ENCODE assay signal across 27 mouse cellular contexts in genomic region chr7:98331932-98332331, GRCm38 (mm10). TPM values are rescaled to one million over a fixed set of nuclear protein-coding genes. Genes with fewer than 3 reads are reported as not detected.
A peak's percentile ranks its signal among the peaks of the same experiment; 100 is the strongest.
DNase-seq lines count a peak whose midpoint lies in the region; ATAC-seq and TF ChIP-seq lines count a peak whose summit lies in the region.
"Had no signal": no experiment of that assay in that cellular context is flagged by ENCODE, and none has a peak within 500 bp of the region (broad histone marks: within the 10 kb centered on the region; RNA-seq: fewer than 3 reads in every experiment).

No protein-coding gene starts in this region.

- no peak overlapping the region for H3K4me2 ChIP-seq in kidney, embryonic 15.5 days
- no peak overlapping the region for H3K4me2 ChIP-seq in liver, embryonic 11.5 days
- H3K4me2 ChIP-seq in liver, embryonic 13.5 days, result no peak overlapping the region
- no peak overlapping the region for H3K4me2 ChIP-seq in liver, embryonic 15.5 days
- no peak overlapping the region for H3K4me2 ChIP-seq in hindbrain, postnatal 0 days (ENCODE audit: low read depth, low read length)
- H3K4me2 ChIP-seq: embryonic facial prominence, embryonic 13.5 days; forebrain, embryonic 15.5 days; hindbrain, embryonic 14.5 days; midbrain, embryonic 12.5 days; neural tube, embryonic 12.5 days had no signal

- H3K9ac ChIP-seq in kidney, embryonic 15.5 days, result no peak overlapping the region
- no peak overlapping the region for H3K9ac ChIP-seq in liver, adult 2 months (ENCODE audit: low read depth, low read length)
- no peak overlapping the region for H3K9ac ChIP-seq in liver, embryonic 11.5 days (ENCODE audit: low read depth, low read length)
- peak overlapping the region; percentile 23 for H3K9ac ChIP-seq in liver, embryonic 13.5 days
- no peak overlapping the region for H3K9ac ChIP-seq in liver, embryonic 15.5 days
- H3K9ac ChIP-seq in hindbrain, postnatal 0 days (replicated peaks; ENCODE audit: low read length), result no peak overlapping the region
- H3K9ac ChIP-seq: embryonic facial prominence, embryonic 13.5 days; forebrain, embryonic 15.5 days; hindbrain, embryonic 14.5 days; midbrain, embryonic 12.5 days; neural tube, embryonic 12.5 days had no signal

- H3K79me2 ChIP-seq in liver, adult 2 months (ENCODE audit: control insufficient read depth, insufficient read depth, low read length), result no peaks in the 10 kb centered on the region

- no peak; the same call in 1 of the 2 replicates for ATAC-seq in kidney, embryonic 15.5 days (replicated peaks; ENCODE audit: low FRiP score)
- no peak for ATAC-seq in liver, embryonic 11.5 days (replicated peaks; ENCODE audit: low FRiP score)
- no peak for ATAC-seq in liver, embryonic 13.5 days (ENCODE audit: low read depth)
- no peak for ATAC-seq in liver, embryonic 15.5 days (ENCODE audit: insufficient read depth)
- ATAC-seq in hindbrain, postnatal 0 days, result no peak
- ATAC-seq: inflammation-experienced regulatory T-cells, adult 6 months had no signal

- no peaks in the 10 kb centered on the region for H3K9me3 ChIP-seq in kidney, embryonic 15.5 days (replicated peaks)
- no peaks in the 10 kb centered on the region for H3K9me3 ChIP-seq in liver, embryonic 11.5 days (ENCODE audit: control insufficient read depth, low read length)
- H3K9me3 ChIP-seq in liver, embryonic 13.5 days (replicated peaks), result no peaks in the 10 kb centered on the region
- no peaks in the 10 kb centered on the region for H3K9me3 ChIP-seq in liver, embryonic 15.5 days (replicated peaks)
- H3K9me3 ChIP-seq in hindbrain, postnatal 0 days (ENCODE audit: low read length), result no peaks in the 10 kb centered on the region
- H3K9me3 ChIP-seq: embryonic facial prominence, embryonic 13.5 days; forebrain, embryonic 10.5 days; forebrain, embryonic 15.5 days; midbrain, embryonic 12.5 days; neural tube, embryonic 12.5 days had no signal

- 43% methylated on average over 3 of the region's 3 CpGs for WGBS in kidney, adult 2 months
- 10% methylated on average over 3 of the region's 3 CpGs for WGBS in kidney, embryonic 15.5 days
- 24% methylated on average over 3 of the region's 3 CpGs for WGBS in liver, adult 2 months
- WGBS in liver, embryonic 11.5 days, result 5% methylated on average over 3 of the region's 3 CpGs
- WGBS in liver, embryonic 13.5 days (ENCODE audit: insufficient replicate concordance), result 15% methylated on average over 3 of the region's 3 CpGs
- 8% methylated on average over 3 of the region's 3 CpGs for WGBS in liver, embryonic 15.5 days (ENCODE audit: insufficient replicate concordance)
- 75% methylated on average over 3 of the region's 3 CpGs for WGBS in hindbrain, postnatal 0 days

- TF ChIP-seq POLR2A in kidney, adult 2 months (IDR thresholded peaks at IDR 0.05; ENCODE audit: low read depth, low read length), result no peak
- TF ChIP-seq POLR2A in liver, adult 2 months (IDR thresholded peaks at IDR 0.05; ENCODE audit: extremely low read depth, insufficient read depth, low read length), result no peak

- no peaks in the 10 kb centered on the region for H3K4me1 ChIP-seq in kidney, adult 2 months (ENCODE audit: control insufficient read depth, insufficient read depth, low read length)
- H3K4me1 ChIP-seq in kidney, embryonic 15.5 days, result peaks cover 43% of the 10 kb centered on the region
- peaks cover 21% of the 10 kb centered on the region for H3K4me1 ChIP-seq in liver, adult 2 months (ENCODE audit: control insufficient read depth, insufficient read depth, low read length)
- H3K4me1 ChIP-seq in liver, embryonic 11.5 days (replicated peaks; ENCODE audit: control insufficient read depth, insufficient read depth, low read length), result peaks cover 38% of the 10 kb centered on the region
- peaks cover 66% of the 10 kb centered on the region for H3K4me1 ChIP-seq in liver, embryonic 13.5 days (replicated peaks)
- peaks cover 62% of the 10 kb centered on the region for H3K4me1 ChIP-seq in liver, embryonic 15.5 days (replicated peaks)
- H3K4me1 ChIP-seq in hindbrain, postnatal 0 days (ENCODE audit: insufficient read depth, low read length), result no peaks in the 10 kb centered on the region
- H3K4me1 ChIP-seq: forebrain, embryonic 10.5 days; midbrain, embryonic 12.5 days; neural tube, embryonic 12.5 days had no signal

- no peak overlapping the region for H3K4me3 ChIP-seq in kidney, adult 2 months (ENCODE audit: insufficient read depth, low read depth, low read length)
- H3K4me3 ChIP-seq in kidney, embryonic 15.5 days (replicated peaks), result no peak overlapping the region
- H3K4me3 ChIP-seq in liver, adult 2 months (ENCODE audit: insufficient read depth, low read depth, low read length), result no peak overlapping the region
- no peak overlapping the region for H3K4me3 ChIP-seq in liver, embryonic 11.5 days (ENCODE audit: low read depth, low read length)
- H3K4me3 ChIP-seq in liver, embryonic 13.5 days (replicated peaks), result no peak overlapping the region
- no peak overlapping the region for H3K4me3 ChIP-seq in liver, embryonic 15.5 days (replicated peaks)
- H3K4me3 ChIP-seq in hindbrain, postnatal 0 days (ENCODE audit: low read length), result no peak overlapping the region
- H3K4me3 ChIP-seq: embryonic facial prominence, embryonic 13.5 days; forebrain, embryonic 10.5 days; forebrain, embryonic 15.5 days; midbrain, embryonic 12.5 days; myocyte; neural tube, embryonic 12.5 days had no signal

- no peaks in the 10 kb centered on the region for H3K36me3 ChIP-seq in kidney, adult 2 months (ENCODE audit: control insufficient read depth, insufficient read depth, low read length)
- no peaks in the 10 kb centered on the region for H3K36me3 ChIP-seq in kidney, embryonic 15.5 days
- H3K36me3 ChIP-seq in liver, adult 2 months (ENCODE audit: control insufficient read depth, insufficient read depth, low read length), result no peaks in the 10 kb centered on the region
- no peaks in the 10 kb centered on the region for H3K36me3 ChIP-seq in liver, embryonic 11.5 days (ENCODE audit: control insufficient read depth, insufficient read depth, low read length)
- H3K36me3 ChIP-seq in liver, embryonic 13.5 days, result no peaks in the 10 kb centered on the region
- no peaks in the 10 kb centered on the region for H3K36me3 ChIP-seq in liver, embryonic 15.5 days (replicated peaks)
- H3K36me3 ChIP-seq in hindbrain, postnatal 0 days (ENCODE audit: insufficient read depth, low read length), result no peaks in the 10 kb centered on the region
- H3K36me3 ChIP-seq: embryonic facial prominence, embryonic 13.5 days; forebrain, embryonic 10.5 days; forebrain, embryonic 15.5 days; midbrain, embryonic 12.5 days; neural tube, embryonic 12.5 days had no signal

- H3K27me3 ChIP-seq in kidney, adult 2 months (replicated peaks; ENCODE audit: control insufficient read depth, insufficient read depth, low read length), result no peaks in the 10 kb centered on the region
- no peaks in the 10 kb centered on the region; the same call in 1 of the 2 replicates for H3K27me3 ChIP-seq in kidney, embryonic 15.5 days
- no peaks in the 10 kb centered on the region for H3K27me3 ChIP-seq in liver, adult 2 months (ENCODE audit: control insufficient read depth, insufficient read depth, low read length)
- no peaks in the 10 kb centered on the region for H3K27me3 ChIP-seq in liver, embryonic 11.5 days (replicated peaks; ENCODE audit: control insufficient read depth, insufficient read depth, low read length)
- no peaks in the 10 kb centered on the region for H3K27me3 ChIP-seq in liver, embryonic 13.5 days
- H3K27me3 ChIP-seq in liver, embryonic 15.5 days, result no peaks in the 10 kb centered on the region
- H3K27me3 ChIP-seq in hindbrain, postnatal 0 days (ENCODE audit: insufficient read depth, low read length), result no peaks in the 10 kb centered on the region
- H3K27me3 ChIP-seq: embryonic facial prominence, embryonic 13.5 days; forebrain, embryonic 15.5 days; midbrain, embryonic 12.5 days; neural tube, embryonic 12.5 days had no signal

- TF ChIP-seq CTCF in kidney, adult 2 months (conservative IDR thresholded peaks at IDR 0.05; ENCODE audit: insufficient read depth, insufficient read length, low read depth, low read length), result no peak
- no peak for TF ChIP-seq CTCF in liver, adult 2 months (IDR thresholded peaks at IDR 0.05; ENCODE audit: low read depth, low read length)
- no peak for TF ChIP-seq CTCF in hindbrain, postnatal 0 days (IDR thresholded peaks at IDR 0.05; ENCODE audit: low read depth)

- H3K27ac ChIP-seq in kidney, adult 2 months (ENCODE audit: insufficient read depth, low read depth, low read length), result no peak overlapping the region
- no peak overlapping the region for H3K27ac ChIP-seq in kidney, embryonic 15.5 days
- peak overlapping the region; percentile 15 for H3K27ac ChIP-seq in liver, adult 2 months (replicated peaks; ENCODE audit: insufficient read depth, low read depth, low read length)
- no peak overlapping the region for H3K27ac ChIP-seq in liver, embryonic 11.5 days (ENCODE audit: low read depth, low read length)
- H3K27ac ChIP-seq in liver, embryonic 13.5 days, result peak overlapping the region; percentile 91
- peak overlapping the region; percentile 53; the same call in 1 of the 2 replicates for H3K27ac ChIP-seq in liver, embryonic 15.5 days (replicated peaks)
- H3K27ac ChIP-seq in hindbrain, postnatal 0 days, result no peak overlapping the region
- H3K27ac ChIP-seq: embryonic facial prominence, embryonic 13.5 days; forebrain, embryonic 10.5 days; forebrain, embryonic 15.5 days; hindbrain, embryonic 14.5 days; midbrain, embryonic 12.5 days; neural tube, embryonic 12.5 days; stomach, postnatal 0 days had no signal

- DNase-seq in kidney, adult 2 months, result peak; percentile 51
- peak; percentile 43 for DNase-seq in liver, adult 2 months (ENCODE audit: extremely low read depth, low read depth, low spot score)
- no peak for DNase-seq in liver, embryonic 11.5 days (ENCODE audit: low spot score)
- DNase-seq in liver, embryonic 13.5 days, result no peak
- DNase-seq in hindbrain, postnatal 0 days (ENCODE audit: low spot score), result no peak
- DNase-seq: adrenal gland, postnatal 25 days; B cell, adult 2 months; cerebellum, adult 18-20 months; gastrocnemius, postnatal 25 days; heart, adult 11 months; lung, adult 18-20 months; right cerebral cortex, postnatal 4 days; thymus, adult 2 months; thymus, postnatal 36 days had no signal

RNA-seq across cellular contexts. Expression of gene Acer3, which starts 10.9 kb away (rescaled TPM):
- polyA plus RNA-seq in kidney, adult 2 months (2012; rRNA removed), result 8.1 and 11.9 TPM in 2 replicates
- 24.0 and 29.6 TPM in 2 replicates for polyA plus RNA-seq in kidney, embryonic 15.5 days (2015; fragmentation: Nextera tagmentation; extraction: Ambion mirVana)
- total RNA-seq in liver, adult 2 months (2014; rRNA removed), result 16.8 and 19.7 TPM in 2 replicates
- 7.4 and 12.2 TPM in 2 replicates for polyA plus RNA-seq in liver, adult 2 months (2012; rRNA removed)
- polyA plus RNA-seq in liver, embryonic 11.5 days (2014; fragmentation: Nextera tagmentation; extraction: Ambion mirVana), result 35.2 and 35.8 TPM in 2 replicates
- 24.4 and 28.9 TPM in 2 replicates for polyA plus RNA-seq in liver, embryonic 13.5 days (2015; fragmentation: Nextera tagmentation; extraction: Ambion mirVana)
- 25.0 and 26.9 TPM in 2 replicates for polyA plus RNA-seq in liver, embryonic 15.5 days (2015; fragmentation: Nextera tagmentation; extraction: Ambion mirVana)
- total RNA-seq in hindbrain, postnatal 0 days (2014; rRNA removed), result 14.7 and 18.1 TPM in 2 replicates
- polyA plus RNA-seq in hindbrain, postnatal 0 days (2015; fragmentation: Nextera tagmentation; extraction: Ambion mirVana), result 24.9 and 26.8 TPM in 2 replicates

RNA-seq across cellular contexts. Expression of gene Tsku, which starts 29.2 kb away (rescaled TPM):
- polyA plus RNA-seq in kidney, adult 2 months (2012; rRNA removed), result 9.5 and 13.1 TPM in 2 replicates
- 8.7 and 10.0 TPM in 2 replicates for polyA plus RNA-seq in kidney, embryonic 15.5 days (2015; fragmentation: Nextera tagmentation; extraction: Ambion mirVana)
- total RNA-seq in liver, adult 2 months (2014; rRNA removed), result 10.1 and 15.4 TPM in 2 replicates
- polyA plus RNA-seq in liver, adult 2 months (2012; rRNA removed), result 57.1 and 103 TPM in 2 replicates
- polyA plus RNA-seq in liver, embryonic 11.5 days (2014; fragmentation: Nextera tagmentation; extraction: Ambion mirVana), result 4.3 and 4.8 TPM in 2 replicates
- 1.1 and 1.8 TPM in 2 replicates for polyA plus RNA-seq in liver, embryonic 13.5 days (2015; fragmentation: Nextera tagmentation; extraction: Ambion mirVana)
- 1.3 and 1.6 TPM in 2 replicates for polyA plus RNA-seq in liver, embryonic 15.5 days (2015; fragmentation: Nextera tagmentation; extraction: Ambion mirVana)
- total RNA-seq in hindbrain, postnatal 0 days (2014; rRNA removed), result 37.6 and 48.8 TPM in 2 replicates
- 9.4 and 11.1 TPM in 2 replicates for polyA plus RNA-seq in hindbrain, postnatal 0 days (2015; fragmentation: Nextera tagmentation; extraction: Ambion mirVana)
- total RNA-seq: common myeloid progenitor, adult 5-6 weeks; hematopoietic stem cell, adult 5-6 weeks had no signal
- polyA plus RNA-seq: inflammation-experienced regulatory T-cells, adult 6 months had no signal

Comparison
In these comparisons a context has a peak if more than half of its experiments do, and no peak if none do; other contexts are left out.
1. DNase-seq: peak in kidney, adult 2 months (single experiment) and liver, adult 2 months (single experiment); none in liver, embryonic 11.5 days (single experiment), liver, embryonic 13.5 days (single experiment) and hindbrain, postnatal 0 days (single experiment).
2. H3K27ac ChIP-seq: peak in liver, adult 2 months (single experiment), liver, embryonic 13.5 days (single experiment) and liver, embryonic 15.5 days (single experiment); none in kidney, adult 2 months (single experiment), kidney, embryonic 15.5 days (single experiment), liver, embryonic 11.5 days (single experiment) and hindbrain, postnatal 0 days (single experiment).